In the genomic region with DNA sequence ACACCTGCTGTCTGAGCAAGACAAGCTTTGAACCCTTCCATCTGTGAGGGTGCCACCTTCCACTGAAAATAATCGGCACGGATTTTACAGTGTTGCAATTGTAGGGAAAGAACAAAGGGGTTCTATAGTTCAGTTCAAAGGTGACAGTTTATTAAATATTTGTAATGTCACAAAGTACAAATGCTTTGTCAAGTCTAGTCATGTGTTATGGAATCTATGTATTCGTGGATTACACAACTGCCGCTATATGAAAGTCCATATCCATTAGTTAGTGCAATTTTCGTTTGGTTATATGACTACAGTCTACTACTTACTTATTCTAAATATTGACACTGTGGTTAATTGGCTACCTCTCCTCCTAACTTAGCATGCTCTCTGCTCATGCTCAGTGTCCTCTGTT, we compare ENCODE assay signal across 15 mouse cellular contexts.
"Had no signal": no experiment of that assay in that cellular context is flagged by ENCODE, and none has a peak within 500 bp of the region (broad histone marks: within the 10 kb centered on the region; RNA-seq: fewer than 3 reads in every experiment).

No protein-coding gene starts in this region.

- DNase-seq: retina, postnatal 1 day; right cerebral cortex, adult 18-20 months; right cerebral cortex, postnatal 14 days; right cerebral cortex, postnatal 25 days; right cerebral cortex, postnatal 4 days; spleen, adult 18-20 months; thymus, adult 18-20 months; thymus, adult 2 months; thymus, postnatal 14 days; thymus, postnatal 25 days; thymus, postnatal 36 days; thymus, postnatal 4 days had no signal

- H3K9me3 ChIP-seq: neural tube, embryonic 15.5 days; stomach, embryonic 15.5 days had no signal

- H3K4me1 ChIP-seq: neural tube, embryonic 15.5 days; stomach, embryonic 15.5 days had no signal

- H3K9ac ChIP-seq: neural tube, embryonic 15.5 days; stomach, embryonic 15.5 days had no signal

- H3K27me3 ChIP-seq: neural tube, embryonic 15.5 days; stomach, embryonic 15.5 days had no signal

- H3K4me2 ChIP-seq: neural tube, embryonic 15.5 days; stomach, embryonic 15.5 days had no signal

- H3K36me3 ChIP-seq: neural tube, embryonic 15.5 days; stomach, embryonic 15.5 days had no signal

- H3K27ac ChIP-seq: neural tube, embryonic 15.5 days; stomach, embryonic 15.5 days; stomach, postnatal 0 days had no signal

- H3K4me3 ChIP-seq: neural tube, embryonic 15.5 days; stomach, embryonic 15.5 days had no signal
